Mouse (Mus musculus) liver, embryonic 15.5 days (tissue): ENCODE measurements around the gene Plxnb1. TPM values are rescaled to one million over a fixed set of nuclear protein-coding genes. Genes with fewer than 3 reads are reported as not detected.
A peak's percentile ranks its signal among the peaks of the same experiment; 100 is the strongest.

Experiments used
- ATAC-seq: fragments of 200-750 bp; cut with Nextera tagmentation; 2 replicates; pipeline ENCODE4 v1.8.0; 2017; ENCODE audit warnings: moderate number of reproducible peaks, mild to moderate bottlenecking, moderate library complexity; ENCODE audit not compliant: insufficient read depth
- H3K27ac ChIP-seq: fragments of 300-500 bp; sonication (generic); replicated peaks from 2 replicates; pipeline ENCODE4 v1.5.1; 2015; ENCODE audit warnings: mild to moderate bottlenecking, inconsistent platforms
- H3K27me3 ChIP-seq: fragments of 300-500 bp; sonication (generic); 2 replicates; pipeline ENCODE4 v1.6.1; 2015; ENCODE audit warnings: mild to moderate bottlenecking, inconsistent platforms
- H3K36me3 ChIP-seq: fragments of 300-500 bp; sonication (generic); replicated peaks from 2 replicates; pipeline ENCODE4 v1.6.1; 2015; ENCODE audit warnings: moderate library complexity, mild to moderate bottlenecking, inconsistent platforms
- H3K4me1 ChIP-seq: fragments of 300-500 bp; sonication (generic); replicated peaks from 2 replicates; pipeline ENCODE4 v1.6.1; 2015; ENCODE audit warnings: inconsistent platforms
- H3K4me2 ChIP-seq: fragments of 300-500 bp; sonication (generic); 2 replicates; pipeline ENCODE4 v1.6.1; 2015; ENCODE audit warnings: moderate library complexity, mild to moderate bottlenecking, inconsistent platforms
- H3K4me3 ChIP-seq: fragments of 300-500 bp; sonication (generic); replicated peaks from 2 replicates; pipeline ENCODE4 v1.5.1; 2015; ENCODE audit warnings: mild to moderate bottlenecking, inconsistent platforms
- H3K9ac ChIP-seq: fragments of 300-500 bp; sonication (generic); 2 replicates; pipeline ENCODE4 v1.6.1; 2015; ENCODE audit warnings: moderate library complexity, mild to moderate bottlenecking, inconsistent platforms
- H3K9me3 ChIP-seq: fragments of 300-500 bp; sonication (generic); replicated peaks from 2 replicates; pipeline ENCODE4 v1.6.1; 2016; ENCODE audit warnings: inconsistent platforms
- WGBS: fragments of 180-500 bp; shearing (Covaris S2); methylation state at CpG from one replicate; pipeline ENCODE4 v1.1.7; 2015; ENCODE audit warnings: mixed read lengths; ENCODE audit not compliant: insufficient replicate concordance; 5-methylcytosine and 5-hydroxymethylcytosine counted together
- polyA plus RNA-seq: library from polyadenylated mRNA; unstranded; fragments of >200 nt; fragmentation: Nextera tagmentation; extraction: Ambion mirVana; gene quantifications from 2 replicates; pipeline ENCODE4 v1.2.1, GENCODE M21; 2015

Plxnb1 gene
- polyA plus RNA-seq, 1 experiment from 2014 or later, result 3.5 TPM

DNA sequence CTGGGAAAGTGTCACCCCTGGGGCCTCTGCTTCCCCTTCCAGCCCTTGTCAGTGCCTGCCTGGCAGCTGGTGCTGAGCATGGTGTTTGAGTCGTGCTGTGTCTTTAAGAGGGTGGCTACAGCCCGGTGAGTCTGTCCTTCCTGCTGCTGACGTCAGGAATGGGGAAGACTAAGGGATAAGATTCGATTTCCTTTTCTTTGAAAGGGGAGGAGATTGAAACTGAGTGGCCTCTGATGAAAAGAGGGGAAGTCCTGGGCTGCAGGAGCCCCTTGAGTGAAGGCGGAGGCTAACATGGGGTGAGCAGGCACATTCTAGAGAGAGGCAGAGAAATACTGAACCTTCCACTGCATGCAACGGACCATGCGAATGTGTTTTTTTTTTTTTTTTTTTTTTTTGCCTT, 40.5 kb upstream of the Plxnb1 start:
- peaks cover 49% of the 10 kb centered on the region for H3K4me1 ChIP-seq
- H3K36me3 ChIP-seq, result peaks cover 25% of the 10 kb centered on the region
- peak overlapping the region; percentile 44 for H3K4me3 ChIP-seq
- peak overlapping the region; percentile 68 for H3K27ac ChIP-seq
- H3K27me3 ChIP-seq, result no peaks in the 10 kb centered on the region
- no peaks in the 10 kb centered on the region for H3K9me3 ChIP-seq
- H3K4me2 ChIP-seq, result peak overlapping the region; percentile 56
- WGBS, result 5% methylated on average over 7 of the region's 7 CpGs
- peak; percentile 24; the same call in 1 of the 2 replicates for ATAC-seq
- H3K9ac ChIP-seq, result 0 out of 2 replicates have a peak overlapping the region, but pooled peaks have one; percentile 15

DNA sequence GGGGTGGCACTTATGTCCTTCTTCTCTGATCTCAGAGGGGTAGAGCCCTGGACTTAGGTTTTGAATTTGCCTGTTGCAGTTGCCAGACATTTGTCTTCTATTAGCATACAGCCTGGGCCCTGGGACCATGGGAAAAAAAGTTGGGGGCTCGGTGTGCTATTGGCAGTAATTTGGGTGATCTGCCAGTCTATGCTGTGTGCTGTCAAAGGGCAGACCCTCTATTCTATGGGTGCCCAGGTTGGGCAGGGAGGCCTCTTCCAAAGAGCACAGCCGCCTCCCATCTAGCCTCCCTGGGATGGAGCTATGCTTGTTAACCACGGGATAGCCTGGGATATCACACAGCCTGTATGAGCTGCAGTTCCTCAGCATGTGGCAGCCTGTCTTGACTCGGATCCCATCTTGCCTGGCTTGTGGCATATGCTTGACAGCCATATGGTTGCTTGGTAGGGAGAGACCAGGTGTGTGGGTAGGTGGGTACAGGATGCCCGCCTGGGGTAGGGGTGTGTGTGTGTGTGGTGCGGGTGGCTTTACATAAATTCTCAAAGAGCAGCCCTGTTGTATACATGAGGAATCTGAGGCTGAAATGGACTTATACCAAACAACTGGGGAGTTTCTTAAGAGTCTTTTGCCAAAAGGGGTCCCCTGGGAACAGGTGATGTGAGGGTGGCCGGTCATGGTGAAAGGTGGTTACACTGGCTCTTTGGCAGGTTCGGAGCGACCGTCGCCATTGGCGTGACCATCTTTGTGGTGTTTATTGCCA, 39.7 kb upstream of the Plxnb1 start:
- Histone ChIP-seq H3K36me3 (peaks cover 25% of the 10 kb centered on the region), H3K4me1 (peaks cover 49% of the 10 kb centered on the region), H3K9me3 (no peaks in the 10 kb centered on the region), H3K27me3 (no peaks in the 10 kb centered on the region), H3K27ac (peak overlapping the region; percentile 64), H3K9ac (peak overlapping the region; percentile 10; the same call in 1 of the 2 replicates), H3K4me3 (peak overlapping the region; percentile 44), H3K4me2 (peak overlapping the region; percentile 56)
- no peak for ATAC-seq
- WGBS, result 80% methylated on average over 12 of the region's 12 CpGs

DNA sequence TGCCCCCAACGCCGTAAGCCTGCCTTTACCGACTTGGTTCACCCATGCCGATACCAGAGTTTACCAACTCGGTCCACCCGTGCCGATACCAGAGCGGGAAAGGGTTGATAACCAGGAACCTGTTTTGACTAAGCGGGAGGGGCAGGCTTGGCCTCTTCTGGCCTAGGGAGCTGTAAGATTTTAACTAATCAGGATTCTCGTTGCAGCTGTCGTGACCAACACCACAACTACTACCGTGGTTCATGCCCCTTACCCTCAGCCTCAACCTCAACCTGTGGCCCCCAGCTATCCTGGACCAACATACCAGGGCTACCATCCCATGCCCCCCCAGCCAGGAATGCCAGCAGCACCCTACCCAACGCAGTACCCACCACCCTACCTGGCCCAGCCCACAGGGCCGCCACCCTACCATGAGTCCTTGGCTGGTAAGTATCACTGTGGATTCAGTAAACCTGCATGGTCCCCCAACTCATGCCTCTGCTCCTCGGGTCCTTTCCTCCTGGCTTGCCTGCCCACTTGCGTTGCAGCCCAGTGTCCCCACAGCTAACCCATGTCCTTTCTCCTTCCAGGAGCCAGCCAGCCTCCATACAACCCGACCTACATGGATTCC, 39.0 kb upstream of the Plxnb1 start:
- 77% methylated on average over 17 of the region's 17 CpGs for WGBS
- H3K4me1 ChIP-seq, result peaks cover 49% of the 10 kb centered on the region
- H3K9ac ChIP-seq, result no peak overlapping the region

DNA sequence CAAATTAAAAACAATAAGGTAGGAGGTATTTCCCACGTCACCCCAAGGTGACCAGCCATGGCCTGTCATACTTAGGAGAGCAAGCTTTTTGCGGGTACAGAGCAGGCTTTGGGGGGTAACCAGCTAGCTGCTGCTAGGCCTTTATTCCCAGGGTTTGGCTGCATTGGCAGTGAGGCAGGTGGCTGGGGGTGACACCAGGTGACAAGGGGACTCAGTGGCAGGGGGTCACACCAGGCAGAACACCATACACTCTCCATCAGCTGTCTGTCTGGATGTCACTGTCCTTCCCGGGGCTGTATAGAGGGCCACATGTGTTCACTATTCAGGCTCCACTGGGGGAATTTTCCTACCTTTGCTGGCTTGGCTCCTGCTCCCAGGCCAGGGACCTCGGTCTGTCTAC, 38.3 kb upstream of the Plxnb1 start:
- WGBS, result 77% methylated on average over 4 of the region's 4 CpGs
- Histone ChIP-seq H3K9me3 (no peaks in the 10 kb centered on the region), H3K4me2 (no peak overlapping the region; the same call in 1 of the 2 replicates), H3K27ac (no peak overlapping the region), H3K4me1 (peaks cover 49% of the 10 kb centered on the region), H3K9ac (no peak overlapping the region), H3K4me3 (no peak overlapping the region), H3K27me3 (no peaks in the 10 kb centered on the region), H3K36me3 (peaks cover 25% of the 10 kb centered on the region)
- ATAC-seq, result no peak

More for the DNA sequence above, 39.0 kb upstream of the Plxnb1 start:
- peaks cover 25% of the 10 kb centered on the region for H3K36me3 ChIP-seq
- H3K4me2 ChIP-seq, result no peak overlapping the region
- H3K27me3 ChIP-seq, result no peaks in the 10 kb centered on the region
- no peak overlapping the region for H3K27ac ChIP-seq
- no peak overlapping the region for H3K4me3 ChIP-seq
- no peaks in the 10 kb centered on the region for H3K9me3 ChIP-seq
- ATAC-seq, result no peak

DNA sequence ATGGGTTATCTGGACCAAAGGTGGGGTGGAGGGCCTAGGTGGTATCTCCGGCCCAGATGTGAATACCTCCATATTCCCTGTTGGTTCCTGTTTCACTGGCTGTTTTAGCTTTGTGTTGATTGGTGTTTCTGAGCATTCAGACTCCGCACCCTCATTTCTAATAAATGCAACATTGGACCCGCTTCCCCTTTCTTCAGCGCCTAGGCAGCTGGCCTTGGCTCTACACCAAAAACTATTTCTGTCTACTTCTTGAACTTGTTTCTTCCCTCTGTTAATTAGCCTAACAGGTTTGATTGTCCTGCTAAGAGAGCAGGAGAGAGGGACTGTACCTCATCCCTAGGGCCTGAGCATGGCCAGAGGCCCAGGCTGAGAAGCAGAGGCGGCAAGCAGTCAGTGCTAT, 37.6 kb upstream of the Plxnb1 start:
- WGBS, result 81% methylated on average over 5 of the region's 5 CpGs
- no peaks in the 10 kb centered on the region for H3K27me3 ChIP-seq
- H3K27ac ChIP-seq, result peak overlapping the region; percentile 35; the same call in 1 of the 2 replicates
- H3K9me3 ChIP-seq, result no peaks in the 10 kb centered on the region
- H3K4me3 ChIP-seq, result peak overlapping the region; percentile 14; the same call in 1 of the 2 replicates
- ATAC-seq, result no peak
- peaks cover 49% of the 10 kb centered on the region for H3K4me1 ChIP-seq
- peaks cover 25% of the 10 kb centered on the region for H3K36me3 ChIP-seq
- H3K4me2 ChIP-seq, result peak overlapping the region; percentile 88
- no peak overlapping the region for H3K9ac ChIP-seq

DNA sequence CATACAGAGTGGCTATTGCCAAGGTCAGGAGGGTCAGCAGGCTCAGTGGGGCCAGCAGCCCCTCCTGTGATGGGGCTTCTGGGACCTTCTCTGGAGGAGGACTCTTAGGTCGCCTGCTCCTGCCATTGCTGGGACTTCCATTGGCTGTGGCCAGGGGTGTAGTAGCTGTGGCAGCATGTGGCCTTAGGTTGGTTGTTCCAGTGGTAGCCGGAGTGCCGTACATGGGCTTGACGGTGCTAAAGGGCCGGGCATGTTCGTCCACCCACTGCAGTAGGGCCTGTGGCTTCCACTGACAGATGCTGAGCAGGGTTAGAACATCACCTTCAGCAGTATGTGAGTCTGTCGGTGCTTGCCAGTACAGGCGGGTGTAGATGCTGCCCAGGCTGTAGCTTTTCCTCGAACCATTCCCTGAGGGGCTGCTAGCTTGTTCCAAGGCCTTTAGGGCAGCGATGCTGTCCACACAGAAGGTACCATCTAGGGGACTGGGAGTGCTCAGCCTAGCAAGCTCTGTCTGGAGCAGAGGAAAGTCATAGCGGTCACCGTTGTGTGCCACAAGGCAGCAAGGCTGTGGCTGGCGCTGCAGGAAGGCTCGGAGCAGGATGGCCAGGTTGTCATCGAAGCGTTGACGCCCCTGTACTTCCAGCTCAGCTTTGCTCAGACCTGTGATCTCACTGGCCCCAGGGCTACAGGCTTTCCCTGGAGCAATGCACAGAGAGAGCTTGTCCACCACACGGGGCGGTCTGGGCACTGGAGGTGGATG, 37.0 kb upstream of the Plxnb1 start:
- Histone ChIP-seq H3K4me3 (peak overlapping the region; percentile 59), H3K36me3 (peaks cover 31% of the 10 kb centered on the region), H3K4me1 (peaks cover 49% of the 10 kb centered on the region), H3K27ac (peak overlapping the region; percentile 83), H3K9me3 (no peaks in the 10 kb centered on the region), H3K27me3 (no peaks in the 10 kb centered on the region), H3K4me2 (peak overlapping the region; percentile 88), H3K9ac (peak overlapping the region; percentile 46)
- ATAC-seq, result no peak
- WGBS, result 86% methylated on average over 19 of the region's 19 CpGs

DNA sequence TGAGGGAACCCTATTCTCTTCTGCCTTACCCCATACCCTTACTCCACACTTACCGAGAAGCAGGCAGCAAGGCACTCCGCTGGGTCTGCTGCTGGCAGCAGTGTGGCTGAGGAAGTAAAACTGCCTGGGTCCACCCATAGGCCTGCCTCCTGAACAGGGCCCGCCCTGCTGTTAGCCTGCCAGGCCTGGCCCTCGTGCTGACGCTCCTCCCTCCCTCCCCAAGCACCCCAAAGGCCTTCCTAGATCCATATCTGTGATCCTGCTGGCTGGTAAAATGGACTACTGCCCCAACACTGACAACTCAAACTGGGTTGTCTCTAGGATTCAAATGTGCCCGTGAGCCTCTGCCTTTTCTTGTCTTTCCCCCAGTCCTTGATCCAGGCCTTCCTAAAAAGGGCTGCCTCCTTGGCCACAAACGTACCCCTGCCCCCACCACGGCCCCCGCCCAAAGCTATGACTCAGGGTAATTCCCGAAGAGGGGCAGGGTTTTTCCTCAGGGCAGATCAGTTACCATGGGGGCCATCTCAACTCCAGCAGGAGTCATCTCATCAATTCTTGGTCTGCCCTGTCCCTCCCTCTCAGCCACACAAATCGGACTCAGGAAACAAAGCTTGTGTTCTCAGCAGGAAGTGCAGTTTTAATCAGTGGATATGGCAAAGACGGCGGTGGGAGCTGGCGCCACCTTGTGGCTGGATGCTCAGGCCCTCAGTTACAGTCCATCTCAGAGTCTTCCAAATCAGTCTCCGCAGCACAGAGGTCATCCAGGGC, 35.9 kb upstream of the Plxnb1 start, which contains the start of gene Trex1:
Gene Trex1 (minus strand): TSS at position 599 of the 768 bp plus-strand sequence.
- H3K27ac ChIP-seq, result peak within 1 kb of the TSS; percentile 83
- H3K9ac ChIP-seq, result peak within 1 kb of the TSS; percentile 58
- peak within 1 kb of the TSS; percentile 59 for H3K4me3 ChIP-seq
- H3K27me3 ChIP-seq, result no peaks in the 10 kb centered on the region
- ATAC-seq, result peak; percentile 96
- WGBS, result 5% methylated on average over 15 of the region's 15 CpGs
- peaks cover 42% of the 10 kb centered on the region for H3K36me3 ChIP-seq
- peaks cover 43% of the 10 kb centered on the region for H3K4me1 ChIP-seq
- no peaks in the 10 kb centered on the region for H3K9me3 ChIP-seq
- peak within 1 kb of the TSS; percentile 88 for H3K4me2 ChIP-seq

DNA sequence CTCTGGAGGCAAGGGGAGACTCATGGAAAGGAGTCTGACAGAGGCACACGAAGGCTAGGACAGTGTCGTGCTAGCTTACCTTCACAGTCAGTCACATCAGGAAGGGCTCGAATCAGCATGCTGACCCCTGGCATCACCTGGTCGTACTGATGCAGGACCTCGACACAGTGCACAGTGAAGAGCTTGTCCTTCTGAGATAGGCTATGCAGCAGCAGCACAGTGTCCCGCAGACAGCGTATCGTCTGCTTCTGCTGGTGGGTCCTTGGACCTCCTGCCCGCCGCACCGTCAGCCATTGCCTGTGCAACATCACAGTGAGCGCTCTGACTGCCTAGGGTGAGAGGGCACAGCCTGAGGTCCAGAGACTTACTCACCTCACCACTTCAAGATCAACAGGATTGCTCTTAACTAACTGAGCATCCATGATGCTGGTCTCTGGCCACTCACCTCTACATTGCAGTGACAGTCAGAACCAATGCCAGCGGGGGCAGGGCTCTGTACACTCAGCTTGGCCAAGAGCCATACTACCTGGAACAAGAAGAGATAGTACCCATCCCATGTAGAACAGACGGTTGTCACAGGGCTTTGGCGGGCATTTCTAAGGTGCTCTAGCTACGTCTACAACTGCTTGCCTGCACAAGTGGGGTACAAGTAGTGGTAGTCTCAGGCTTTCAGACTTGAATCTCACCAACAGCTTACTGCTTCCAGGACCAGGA, 34.8 kb upstream of the Plxnb1 start:
- H3K27me3 ChIP-seq, result no peaks in the 10 kb centered on the region
- no peak overlapping the region for H3K4me3 ChIP-seq
- H3K4me2 ChIP-seq, result peak overlapping the region; percentile 88; the same call in 1 of the 2 replicates
- H3K9me3 ChIP-seq, result no peaks in the 10 kb centered on the region
- WGBS, result 86% methylated on average over 16 of the region's 16 CpGs
- no peak overlapping the region for H3K27ac ChIP-seq
- ATAC-seq, result no peak
- H3K36me3 ChIP-seq, result peaks cover 52% of the 10 kb centered on the region
- H3K4me1 ChIP-seq, result peaks cover 33% of the 10 kb centered on the region
- H3K9ac ChIP-seq, result no peak overlapping the region

DNA sequence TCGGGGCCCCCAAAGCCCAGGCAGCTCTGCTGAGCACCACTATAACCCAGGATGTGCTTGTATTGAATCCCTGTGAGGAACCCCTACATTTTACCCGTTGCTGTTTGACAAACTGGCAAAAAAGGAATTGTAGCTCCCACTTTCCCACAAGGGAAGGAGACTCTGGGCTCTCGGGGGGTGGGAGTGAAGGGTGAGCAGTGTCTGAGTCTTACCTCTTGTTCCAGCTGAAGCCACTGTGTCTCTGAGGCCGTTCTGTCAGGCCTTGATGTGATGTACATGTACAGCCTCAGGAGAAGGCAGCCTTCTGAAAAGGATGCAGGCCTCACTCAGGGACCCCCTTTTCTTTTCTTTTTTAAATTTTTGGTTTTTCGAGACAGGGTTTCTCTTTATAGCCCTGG, 34.3 kb upstream of the Plxnb1 start:
- no peak for ATAC-seq
- peaks cover 58% of the 10 kb centered on the region for H3K36me3 ChIP-seq
- H3K27me3 ChIP-seq, result no peaks in the 10 kb centered on the region
- H3K4me2 ChIP-seq, result no peak overlapping the region
- peaks cover 27% of the 10 kb centered on the region for H3K4me1 ChIP-seq
- H3K27ac ChIP-seq, result no peak overlapping the region
- H3K9ac ChIP-seq, result no peak overlapping the region
- no peak overlapping the region for H3K4me3 ChIP-seq
- WGBS, result 70% methylated on average over 5 of the region's 5 CpGs
- no peaks in the 10 kb centered on the region for H3K9me3 ChIP-seq

DNA sequence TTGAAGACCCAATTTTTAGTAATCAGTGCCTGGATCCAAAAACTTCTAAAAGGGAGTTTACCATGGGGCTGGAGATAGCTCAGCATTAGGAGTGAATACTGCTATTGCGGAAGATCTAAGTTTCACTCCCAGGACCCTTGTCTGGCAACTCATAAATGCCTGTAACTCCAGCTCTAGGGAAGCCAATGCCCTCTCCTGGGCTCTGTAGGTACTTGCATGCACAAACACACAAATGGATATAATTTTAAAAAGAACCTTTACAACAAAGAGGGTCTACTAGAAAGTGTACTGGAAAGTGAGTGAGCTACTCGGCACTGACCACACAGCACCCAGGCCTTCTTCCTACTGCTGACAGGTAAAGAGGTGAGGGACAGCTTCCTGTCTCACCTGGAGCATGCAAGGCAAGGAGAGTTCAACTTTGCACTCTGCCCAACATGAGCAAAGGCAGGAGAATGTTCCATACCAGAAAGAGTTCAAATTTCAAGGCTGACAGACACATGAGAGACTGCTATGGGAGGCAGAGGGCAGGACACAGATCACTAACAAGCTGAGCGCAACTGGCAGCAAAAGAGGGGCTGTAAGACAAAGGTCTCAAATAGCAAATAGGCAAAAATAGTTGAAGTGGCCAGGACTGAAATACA, 27.0 kb upstream of the Plxnb1 start:
- ATAC-seq, result no peak
- 86% methylated on average over 3 of the region's 3 CpGs for WGBS
- Histone ChIP-seq H3K4me2 (no peak overlapping the region), H3K9ac (no peak overlapping the region), H3K4me3 (no peak overlapping the region), H3K27ac (no peak overlapping the region), H3K36me3 (peaks cover 84% of the 10 kb centered on the region), H3K4me1 (peaks cover 12% of the 10 kb centered on the region), H3K27me3 (no peaks in the 10 kb centered on the region), H3K9me3 (no peaks in the 10 kb centered on the region)
